Mouse (Mus musculus) gastrocnemius, postnatal 4 days (tissue): ENCODE data around the gene Ptprn. TPM values are rescaled to one million over a fixed set of nuclear protein-coding genes. Genes with fewer than 3 reads are reported as not detected.
"Not testable (repeated sequence)": the region's sequence is repeated elsewhere in the genome, so short reads cannot be mapped to it uniquely, and the experiment has no call there.

Experiments
- DNase-seq, 2 experiments: peaks; one replicate each; pipeline ENCODE4 v3.0.0; 2021 to 2022; ENCODE audit warnings: low spot score in 2 of 2, mixed read lengths in 2 of 2
- total RNA-seq, 2 experiments: library from RNA; stranded (reverse); gene quantifications; 2 replicates each; pipeline ENCODE4 v1.2.3; 2021

The Ptprn gene
- total RNA-seq, 2 experiments from 2014 or later, result 0.07 to 0.23 TPM

GRCm38 (mm10) chr1:75253849-75254624 lies 10.3 kb downstream of the Ptprn start:
- DNase-seq, result peak; percentile 56 to 78

- no peak for DNase-seq
Observed at GRCm38 (mm10) chr1:75253029-75253428, 11.3 kb downstream of the Ptprn start.

GRCm38 (mm10) chr1:75252308-75252707 lies 12.0 kb downstream of the Ptprn start:
- no peak for DNase-seq

- peak in 1 of 2 experiments; percentile 66 for DNase-seq
Observed at GRCm38 (mm10) chr1:75251112-75251970, 13.0 kb downstream of the Ptprn start.

GRCm38 (mm10) chr1:75250498-75250897 lies 13.8 kb downstream of the Ptprn start:
- DNase-seq, result no peak

- DNase-seq, result no peak
Observed at GRCm38 (mm10) chr1:75248041-75248772, 16.1 kb downstream of the Ptprn start.

- DNase-seq, result no peak
Observed at GRCm38 (mm10) chr1:75247071-75247930, 17.0 kb downstream of the Ptprn start.

- DNase-seq, result no peak
Observed at GRCm38 (mm10) chr1:75244836-75245235, 19.5 kb downstream of the Ptprn start.

GRCm38 (mm10) chr1:75244175-75244826 lies 20.0 kb downstream of the Ptprn start:
- DNase-seq, result no peak

- no peak for DNase-seq
Observed at GRCm38 (mm10) chr1:75243411-75243810, 20.9 kb downstream of the Ptprn start.

GRCm38 (mm10) chr1:75239591-75239990 lies 24.7 kb downstream of the Ptprn start:
- DNase-seq, result no peak

- peak; percentile 59 to 80 for DNase-seq
Observed at GRCm38 (mm10) chr1:75236117-75237050, 27.9 kb downstream of the Ptprn start, which contains the start of gene Dnajb2. TSS of gene Dnajb2 (plus strand) at chr1:75236406.

GRCm38 (mm10) chr1:75234606-75235005 lies 29.7 kb downstream of the Ptprn start:
- DNase-seq, result peak in 1 of 2 experiments; percentile 50

GRCm38 (mm10) chr1:75232489-75232888 lies 31.8 kb downstream of the Ptprn start:
- DNase-seq, result not testable (repeated sequence)

GRCm38 (mm10) chr1:75231664-75232152 lies 32.6 kb downstream of the Ptprn start, which contains the start of gene A630095N17Rik:
TSS of gene A630095N17Rik (minus strand) at chr1:75232102.
- no peak for DNase-seq

- DNase-seq, result peak in 1 of 2 experiments; percentile 5
Observed at GRCm38 (mm10) chr1:75231224-75231623, 33.1 kb downstream of the Ptprn start.

GRCm38 (mm10) chr1:75230335-75230994 lies 33.8 kb downstream of the Ptprn start:
- DNase-seq, result peak in 1 of 2 experiments; percentile 6

GRCm38 (mm10) chr1:75229158-75229557 lies 35.1 kb downstream of the Ptprn start:
- no peak for DNase-seq
